In genomic region chr13:38527041-38527796, GRCm38 (mm10) we compare ENCODE assay signal across 8 mouse cellular contexts. TPM values are rescaled to one million over a fixed set of nuclear protein-coding genes. Genes with fewer than 3 reads are reported as not detected.
A peak's percentile ranks its signal among the peaks of the same experiment; 100 is the strongest.
DNase-seq lines count a peak whose midpoint lies in the region; ATAC-seq lines count a peak whose summit lies in the region.

No protein-coding gene starts in this region.

- peak overlapping the region; percentile 89 for H3K4me3 ChIP-seq in midbrain, embryonic 10.5 days

- WGBS in midbrain, embryonic 10.5 days, result 17% methylated on average over 15 of the region's 15 CpGs

- peaks cover 13% of the 10 kb centered on the region for H3K36me3 ChIP-seq in midbrain, embryonic 10.5 days

- no peak for DNase-seq in cerebellum, postnatal 14 days
- DNase-seq in spleen, adult 12 weeks (ENCODE audit: low spot score), result peak; percentile 11
- no peak for DNase-seq in spleen, postnatal 36 days (ENCODE audit: low spot score in 2 of 2)
- DNase-seq in midbrain, embryonic 10.5 days (ENCODE audit: low spot score), result no peak
- DNase-seq in right cerebral cortex, postnatal 4 days, result no peak
- no peak for DNase-seq in cerebellum, postnatal 25 days

- ATAC-seq in cerebellum, adult (ENCODE audit: insufficient number of reproducible peaks, low FRiP score, low TSS enrichment), result peak; percentile 32; the same call in 1 of the 2 replicates
- peak; percentile 1 for ATAC-seq in inflammation-experienced regulatory T-cells, adult 6 months

- H3K4me1 ChIP-seq in midbrain, embryonic 10.5 days, result peaks cover 29% of the 10 kb centered on the region

- 0 out of 2 replicates have a peak, but pooled peaks cover 6% of the 10 kb centered on the region for H3K27me3 ChIP-seq in midbrain, embryonic 10.5 days (ENCODE audit: low read depth, poor library complexity, severe bottlenecking)

- H3K9me3 ChIP-seq in midbrain, embryonic 10.5 days (replicated peaks), result no peaks in the 10 kb centered on the region

- peak overlapping the region; percentile 93 for H3K27ac ChIP-seq in midbrain, embryonic 10.5 days (replicated peaks)

RNA-seq across cellular contexts. Expression of gene Txndc5, which starts 1.4 kb away (rescaled TPM):
- 10 to 100 TPM; 13.8 to 48.2 (median 18.8) TPM for polyA plus RNA-seq in inflammation-experienced regulatory T-cells, adult 6 months (2017; shearing (Covaris generic))
- 131 and 155 TPM in 2 replicates for polyA plus RNA-seq in midbrain, embryonic 10.5 days (2016; fragmentation: Nextera tagmentation; extraction: Ambion mirVana)
